In genomic region chr13:110492296-110493001, GRCm38 (mm10) we compare ENCODE assay signal across 10 mouse cellular contexts.
A peak's percentile ranks its signal among the peaks of the same experiment; 100 is the strongest.
DNase-seq lines count a peak whose midpoint lies in the region; ATAC-seq and TF ChIP-seq lines count a peak whose summit lies in the region.
"Had no signal": no experiment of that assay in that cellular context is flagged by ENCODE, and none has a peak within 500 bp of the region (broad histone marks: within the 10 kb centered on the region; RNA-seq: fewer than 3 reads in every experiment).

No protein-coding gene starts in this region.

- no peak overlapping the region for H3K9ac ChIP-seq in neural tube, embryonic 13.5 days
- no peak overlapping the region for H3K9ac ChIP-seq in liver, embryonic 11.5 days (ENCODE audit: low read depth, low read length)
- H3K9ac ChIP-seq: embryonic facial prominence, embryonic 15.5 days had no signal

- ATAC-seq in neural tube, embryonic 13.5 days (ENCODE audit: low read depth) = peak; percentile 82
- ATAC-seq in liver, embryonic 11.5 days (replicated peaks; ENCODE audit: low FRiP score) = no peak

- H3K9me3 ChIP-seq in hindbrain, embryonic 10.5 days = no peaks in the 10 kb centered on the region
- no peaks in the 10 kb centered on the region for H3K9me3 ChIP-seq in neural tube, embryonic 13.5 days
- no peaks in the 10 kb centered on the region for H3K9me3 ChIP-seq in liver, embryonic 11.5 days (ENCODE audit: control insufficient read depth, low read length)
- H3K9me3 ChIP-seq: embryonic facial prominence, embryonic 15.5 days had no signal

- peak overlapping the region; percentile 66 for H3K27ac ChIP-seq in hindbrain, embryonic 10.5 days
- H3K27ac ChIP-seq in neural tube, embryonic 13.5 days (replicated peaks) = 0 out of 2 replicates have a peak overlapping the region, but pooled peaks have one; percentile 39
- H3K27ac ChIP-seq in gastrocnemius, adult 2 months = no peak overlapping the region
- H3K27ac ChIP-seq in liver, embryonic 11.5 days (ENCODE audit: low read depth, low read length) = no peak overlapping the region
- H3K27ac ChIP-seq: embryonic facial prominence, embryonic 15.5 days had no signal

- 45% methylated on average over 9 of the region's 9 CpGs for WGBS in hindbrain, embryonic 10.5 days
- 35% methylated on average over 9 of the region's 9 CpGs for WGBS in neural tube, embryonic 13.5 days
- WGBS in liver, embryonic 11.5 days = 64% methylated on average over 9 of the region's 9 CpGs

- peak overlapping the region; percentile 27 for H3K4me2 ChIP-seq in neural tube, embryonic 13.5 days
- H3K4me2 ChIP-seq in liver, embryonic 11.5 days = no peak overlapping the region
- H3K4me2 ChIP-seq: embryonic facial prominence, embryonic 15.5 days had no signal

- H3K36me3 ChIP-seq in hindbrain, embryonic 10.5 days = no peaks in the 10 kb centered on the region
- H3K36me3 ChIP-seq in neural tube, embryonic 13.5 days = no peaks in the 10 kb centered on the region
- H3K36me3 ChIP-seq in liver, embryonic 11.5 days (ENCODE audit: control insufficient read depth, insufficient read depth, low read length) = no peaks in the 10 kb centered on the region
- H3K36me3 ChIP-seq: embryonic facial prominence, embryonic 15.5 days had no signal

- no peaks in the 10 kb centered on the region for H3K27me3 ChIP-seq in hindbrain, embryonic 10.5 days (ENCODE audit: insufficient read depth, poor library complexity, severe bottlenecking)
- no peaks in the 10 kb centered on the region for H3K27me3 ChIP-seq in neural tube, embryonic 13.5 days
- H3K27me3 ChIP-seq in liver, embryonic 11.5 days (replicated peaks; ENCODE audit: control insufficient read depth, insufficient read depth, low read length) = no peaks in the 10 kb centered on the region
- H3K27me3 ChIP-seq: embryonic facial prominence, embryonic 15.5 days had no signal

- H3K4me3 ChIP-seq in hindbrain, embryonic 10.5 days = no peak overlapping the region
- no peak overlapping the region for H3K4me3 ChIP-seq in neural tube, embryonic 13.5 days
- no peak overlapping the region for H3K4me3 ChIP-seq in gastrocnemius, adult 2 months
- no peak overlapping the region for H3K4me3 ChIP-seq in liver, embryonic 11.5 days (ENCODE audit: low read depth, low read length)
- H3K4me3 ChIP-seq: embryonic facial prominence, embryonic 15.5 days; myocyte had no signal

- intact Hi-C loops in gastrocnemius, adult 2 months (cut with DNase I) = no loop called here

- TF ChIP-seq CTCF in gastrocnemius, adult 2 months (IDR thresholded peaks at IDR 0.05) = no peak

- H3K4me1 ChIP-seq in hindbrain, embryonic 10.5 days (replicated peaks) = peaks cover 13% of the 10 kb centered on the region
- peaks cover 11% of the 10 kb centered on the region for H3K4me1 ChIP-seq in neural tube, embryonic 13.5 days (replicated peaks)
- no peaks in the 10 kb centered on the region for H3K4me1 ChIP-seq in liver, embryonic 11.5 days (replicated peaks; ENCODE audit: control insufficient read depth, insufficient read depth, low read length)

- DNase-seq in heart, postnatal 4 days = peak; percentile 16
- DNase-seq in heart, adult 11 months = no peak
- peak; percentile 82 for DNase-seq in brain, adult 2 months (ENCODE audit: low read depth, low spot score)
- DNase-seq in hindbrain, embryonic 10.5 days (ENCODE audit: low spot score) = peak; percentile 68
- DNase-seq in gastrocnemius, adult 2 months = no peak
- no peak for DNase-seq in liver, embryonic 11.5 days (ENCODE audit: low spot score)
- no peak for DNase-seq in c-Kit-positive CD71-positive TER-119-positive erythroid progenitor cells, embryonic 14.5 days (ENCODE audit: low spot score)

Comparison
In these comparisons a context has a peak if more than half of its experiments do, and no peak if none do; other contexts are left out.
1. DNase-seq: peak in heart, postnatal 4 days (single experiment), brain, adult 2 months (single experiment) and hindbrain, embryonic 10.5 days (single experiment); none in heart, adult 11 months (single experiment), gastrocnemius, adult 2 months (single experiment), liver, embryonic 11.5 days (single experiment) and c-Kit-positive CD71-positive TER-119-positive erythroid progenitor cells, embryonic 14.5 days (single experiment).
2. H3K27ac ChIP-seq: peak in hindbrain, embryonic 10.5 days (single experiment) and neural tube, embryonic 13.5 days (single experiment); none in gastrocnemius, adult 2 months (single experiment) and liver, embryonic 11.5 days (single experiment).